Mouse (Mus musculus) CH12.LX (cell line): ENCODE data around the gene Gm20388. TPM values are rescaled to one million over a fixed set of nuclear protein-coding genes. Genes with fewer than 3 reads are reported as not detected.

Experiments
- DNase-seq: peaks from one replicate; pipeline ENCODE4 v3.0.0-alpha.2; 2013; ENCODE audit errors: extremely low read depth
- H3K27ac ChIP-seq: 2 replicates; pipeline ENCODE4 v1.5.1; 2012; ENCODE audit warnings: low read depth, mild to moderate bottlenecking, control low read depth, moderate library complexity; ENCODE audit not compliant: insufficient read depth
- H3K27me3 ChIP-seq: replicated peaks from 2 replicates; pipeline ENCODE3; 2012; ENCODE audit warnings: inconsistent platforms
- H3K36me3 ChIP-seq, 2 experiments: replicated peaks in 1 of 2; 2 replicates each; pipeline versions ENCODE3 to v1.6.1; 2012; ENCODE audit warnings: inconsistent platforms in 1 of 2, low read length in 1 of 2, mild to moderate bottlenecking in 1 of 2, mixed read lengths in 1 of 2, moderate library complexity in 1 of 2; ENCODE audit not compliant: control insufficient read depth in 1 of 2, insufficient read depth in 1 of 2
- H3K4me1 ChIP-seq, 2 experiments: 2 replicates each; pipeline ENCODE4 v1.6.1; 2012; ENCODE audit warnings: inconsistent platforms in 1 of 2, moderate library complexity in 1 of 2; ENCODE audit not compliant: insufficient read depth in 2 of 2, control insufficient read depth in 1 of 2
- H3K4me2 ChIP-seq: 2 replicates; pipeline ENCODE4 v1.6.1; 2012; ENCODE audit warnings: low read depth, mild to moderate bottlenecking, control low read depth; ENCODE audit not compliant: poor library complexity, insufficient read depth, severe bottlenecking
- H3K4me3 ChIP-seq, 3 experiments: fragments of 150-350 bp in 1 of 3; sonication (generic) in 1 of 3; replicated peaks in 1 of 3; 2 replicates each; pipeline versions ENCODE3 to v1.5.1; 2011 to 2012; ENCODE audit warnings: low read depth in 2 of 3, low read length in 2 of 3, mild to moderate bottlenecking in 2 of 3, moderate library complexity in 2 of 3, control low read depth in 1 of 3, improper control_type of control experiment in 1 of 3, inconsistent platforms in 1 of 3, mixed read lengths in 1 of 3; ENCODE audit not compliant: poor library complexity in 1 of 3
- H3K79me2 ChIP-seq: replicated peaks from 2 replicates; pipeline ENCODE4 v1.6.1; 2012; ENCODE audit warnings: mild to moderate bottlenecking, moderate library complexity; ENCODE audit not compliant: control insufficient read depth, poor library complexity, insufficient read depth, severe bottlenecking; ENCODE audit errors: extremely low read depth
- H3K9ac ChIP-seq: 2 replicates; pipeline ENCODE4 v1.6.1; 2012; ENCODE audit warnings: low read depth, mild to moderate bottlenecking, control low read depth, moderate library complexity; ENCODE audit not compliant: insufficient read depth
- H3K9me3 ChIP-seq: replicated peaks from 2 replicates; pipeline ENCODE3; 2012; ENCODE audit warnings: low read length, inconsistent platforms, mixed read lengths
- EP300 ChIP-seq: IDR thresholded peaks from 2 replicates; pipeline ENCODE4 v1.6.1; 2011; ENCODE audit warnings: low read length, improper control_type of control experiment
- HCFC1 ChIP-seq: IDR thresholded peaks from 2 replicates; pipeline ENCODE4 v1.6.1; 2012; ENCODE audit warnings: low read depth, mild to moderate bottlenecking, inconsistent platforms, low read length, improper control_type of control experiment
- JUN ChIP-seq: IDR thresholded peaks from 2 replicates; pipeline ENCODE4 v1.6.1; 2011; ENCODE audit warnings: low read depth, mild to moderate bottlenecking, low read length, improper control_type of control experiment, moderate library complexity; ENCODE audit not compliant: insufficient read depth
- JUND ChIP-seq: conservative IDR thresholded peaks from 2 replicates; pipeline ENCODE4 v1.6.1; 2011; ENCODE audit warnings: low read depth, low read length, improper control_type of control experiment
- MAX ChIP-seq: IDR thresholded peaks from 2 replicates; pipeline ENCODE4 v1.6.1; 2011; ENCODE audit warnings: low read length, improper control_type of control experiment
- PAX5 ChIP-seq: IDR thresholded peaks from 2 replicates; pipeline ENCODE4 v1.6.1; 2012; ENCODE audit warnings: low read length, inconsistent platforms, mixed read lengths
- POLR2A ChIP-seq: IDR thresholded peaks from 2 replicates; pipeline ENCODE4 v1.6.1; 2011; ENCODE audit warnings: low read depth, mild to moderate bottlenecking, improper control_type of control experiment, low read length
- POLR2AphosphoS2 ChIP-seq: IDR thresholded peaks from 2 replicates; pipeline ENCODE4 v1.6.1; 2011; ENCODE audit warnings: low read depth, low read length, improper control_type of control experiment
- RAD21 ChIP-seq: IDR thresholded peaks from 2 replicates; pipeline ENCODE4 v1.6.1; 2011; ENCODE audit warnings: low read depth, mild to moderate bottlenecking, low read length, improper control_type of control experiment, moderate library complexity
- SIN3A ChIP-seq: IDR thresholded peaks from 2 replicates; pipeline ENCODE4 v1.6.1; 2012; ENCODE audit warnings: low read length, improper control_type of control experiment, inconsistent platforms
- SMC3 ChIP-seq: IDR thresholded peaks from 2 replicates; pipeline ENCODE4 v1.6.1; 2011; ENCODE audit warnings: low read depth, low read length, improper control_type of control experiment
- TBP ChIP-seq: conservative IDR thresholded peaks from 2 replicates; pipeline ENCODE4 v1.6.1; 2011; ENCODE audit warnings: low read depth, low read length, improper control_type of control experiment
- USF2 ChIP-seq: conservative IDR thresholded peaks from 2 replicates; pipeline ENCODE4 v1.6.1; 2011; ENCODE audit warnings: low read depth, low read length, improper control_type of control experiment
- ZC3H11A ChIP-seq: IDR thresholded peaks from 2 replicates; pipeline ENCODE4 v1.6.1; 2012; ENCODE audit warnings: low read depth, mild to moderate bottlenecking, inconsistent platforms, low read length, improper control_type of control experiment
- ZKSCAN1 ChIP-seq: IDR thresholded peaks from 2 replicates; pipeline ENCODE4 v1.6.1; 2012; ENCODE audit warnings: low read depth, inconsistent platforms, low read length, improper control_type of control experiment, borderline replicate concordance
- dilution Hi-C: fragments of 300-500 bp; cut with MboI; formaldehyde crosslinking; loops from 2 replicates; pipeline ENCODE4 v1.14.3; 2020; ENCODE audit warnings: low sequenced_read_pairs; ENCODE audit not compliant: extremely low pct_unique_long_range_greater_than_20kb, extremely low pct_ligation_motif_present
- in situ Hi-C: fragments of 300-500 bp; cut with MboI; formaldehyde crosslinking; loops from 3 replicates; pipeline ENCODE4 v1.14.3; 2019; ENCODE audit warnings: low sequenced_read_pairs, low pct_ligation_motif_present, low pct_unique_long_range_greater_than_20kb, mixed read lengths
- polyA plus RNA-seq: library from polyadenylated mRNA; unstranded; fragments of >175 nt; gene quantifications from 2 replicates; pipeline ENCODE4 v1.2.1, GENCODE M21; 2012; ENCODE audit warnings: low read depth; ENCODE audit not compliant: insufficient read length
- total RNA-seq, 2 experiments: library from RNA; depleted of rRNA; stranded (reverse); fragments of 300-350 nt in 1 of 2; fragments of >200 nt in 1 of 2; gene quantifications; 2 replicates each; pipeline ENCODE4 v1.2.3; 2012 to 2014

Gm20388 gene
- total and polyA plus RNA-seq, 3 experiments, result 14.8 to 26.3 (median 22.2) TPM

DNA sequence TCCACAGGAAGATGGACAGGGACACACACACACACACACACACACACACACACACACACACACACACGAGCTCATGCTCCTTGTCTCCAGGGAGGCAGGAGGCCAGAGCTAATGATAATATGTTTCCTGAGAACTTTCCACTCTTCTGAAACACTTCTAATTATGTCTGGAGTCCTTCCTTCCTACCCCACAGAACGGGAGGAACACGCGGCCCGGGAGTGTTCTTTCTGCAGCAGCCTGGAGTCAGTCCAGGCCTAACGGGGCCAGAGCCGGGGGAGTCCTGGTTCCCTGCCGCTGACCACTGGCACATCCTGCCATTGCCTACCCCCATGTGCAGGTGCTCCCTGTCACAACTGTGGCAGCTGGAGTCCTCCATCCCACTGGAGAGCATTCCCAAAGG lies 1421.8 kb downstream of the Gm20388 start:
- H3K79me2 ChIP-seq, result no peaks in the 10 kb centered on the region
- dilution Hi-C loops (no loop called here), in situ Hi-C loops (no loop called here)
- H3K4me3 ChIP-seq, result no peak overlapping the region
- H3K4me1 ChIP-seq, result no peaks in the 10 kb centered on the region
- no peak overlapping the region for H3K9ac ChIP-seq
- no peak for TF ChIP-seq EP300
- TF ChIP-seq HCFC1, result no peak
- H3K4me2 ChIP-seq, result no peak overlapping the region
- no peaks in the 10 kb centered on the region for H3K36me3 ChIP-seq
- H3K27ac ChIP-seq, result no peak overlapping the region
- H3K9me3 ChIP-seq, result peaks cover 18% of the 10 kb centered on the region
- H3K27me3 ChIP-seq, result peaks cover 68% of the 10 kb centered on the region
- DNase-seq, result no peak

DNA sequence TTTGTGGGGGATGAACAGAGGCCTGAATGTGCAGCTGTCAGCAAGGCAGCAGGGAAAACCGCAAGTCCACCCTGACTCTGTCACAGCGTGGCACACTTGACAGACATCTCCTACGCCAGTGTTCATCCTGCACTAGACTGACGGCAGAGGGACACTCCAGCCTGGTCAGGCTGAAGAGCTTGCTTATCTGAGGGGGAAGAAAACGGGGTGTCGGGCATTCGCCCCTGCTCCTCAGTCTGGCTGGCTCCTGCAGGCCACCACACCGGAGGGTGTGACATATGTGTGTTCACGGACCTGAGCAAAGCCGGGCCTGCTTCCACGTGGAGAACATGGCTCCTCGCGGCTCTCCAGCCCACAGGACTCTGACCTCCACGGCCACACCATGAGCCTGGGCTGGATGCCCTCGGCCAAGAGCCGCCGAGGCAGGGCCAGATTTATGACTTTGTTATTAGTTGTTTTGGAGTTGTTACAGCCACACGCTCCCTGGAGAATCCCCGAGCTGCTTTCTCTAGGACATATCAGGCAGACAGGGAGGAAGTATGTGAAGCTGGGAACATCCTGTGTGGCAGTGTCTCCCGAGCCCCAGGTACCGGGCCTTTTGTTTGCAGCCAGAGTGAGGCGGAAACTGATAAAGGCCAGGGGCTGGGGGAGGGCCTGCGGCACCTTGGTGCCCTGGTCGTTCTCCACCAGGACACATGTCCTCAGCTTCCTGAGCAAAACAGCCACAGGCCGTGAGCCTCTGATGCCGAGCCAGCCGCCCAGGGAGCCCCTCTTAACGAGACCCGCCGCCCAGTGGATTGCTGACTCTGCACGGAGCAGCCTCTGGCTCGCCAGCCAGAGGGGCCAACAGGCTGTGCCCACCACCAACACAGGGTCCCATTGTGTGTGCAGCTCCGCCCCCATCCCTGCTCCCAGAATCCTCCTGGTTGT lies 1424.1 kb downstream of the Gm20388 start:
- no peak for DNase-seq
- H3K36me3 ChIP-seq, result no peaks in the 10 kb centered on the region
- H3K4me3 ChIP-seq, result no peak overlapping the region
- no peak overlapping the region for H3K4me2 ChIP-seq
- peaks cover 61% of the 10 kb centered on the region for H3K27me3 ChIP-seq
- dilution Hi-C loops, result no loop called here
- in situ Hi-C loops, result no loop called here
- peaks cover 21% of the 10 kb centered on the region for H3K9me3 ChIP-seq
- H3K27ac ChIP-seq, result no peak overlapping the region
- no peaks in the 10 kb centered on the region for H3K79me2 ChIP-seq
- TF ChIP-seq JUND, result no peak
- TF ChIP-seq USF2, result no peak
- TF ChIP-seq ZC3H11A, result no peak
- no peak for TF ChIP-seq POLR2A
- TF ChIP-seq POLR2AphosphoS2, result no peak
- no peak for TF ChIP-seq PAX5
- TF ChIP-seq JUN, result no peak
- no peak for TF ChIP-seq SMC3
- TF ChIP-seq TBP, result no peak
- no peak for TF ChIP-seq SIN3A
- TF ChIP-seq ZKSCAN1, result no peak
- H3K9ac ChIP-seq, result no peak overlapping the region
- H3K4me1 ChIP-seq, result no peaks in the 10 kb centered on the region

DNA sequence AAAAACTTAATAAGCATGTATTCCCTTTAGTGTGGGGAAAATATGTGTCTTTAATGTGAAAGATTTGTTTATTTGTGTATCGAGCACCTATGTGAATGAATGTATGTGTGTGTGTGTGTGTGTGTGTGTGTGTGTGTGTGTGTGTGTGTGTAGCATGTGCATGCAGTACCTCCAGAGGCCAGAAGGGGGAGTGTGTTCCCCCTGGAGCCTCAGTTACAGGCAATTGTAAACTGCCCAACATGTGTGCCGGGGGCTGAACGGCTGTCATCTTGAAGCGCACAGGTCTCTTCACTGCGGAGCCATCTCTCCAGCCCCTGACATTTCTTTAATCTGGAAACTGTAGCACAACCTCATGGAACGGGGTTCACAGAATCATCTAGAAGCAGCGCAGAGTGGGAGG lies 1425.0 kb downstream of the Gm20388 start:
- Histone ChIP-seq H3K9me3 (peaks cover 21% of the 10 kb centered on the region), H3K4me3 (no peak overlapping the region), H3K36me3 (no peaks in the 10 kb centered on the region), H3K9ac (no peak overlapping the region), H3K4me2 (no peak overlapping the region), H3K79me2 (no peaks in the 10 kb centered on the region), H3K27me3 (peaks cover 57% of the 10 kb centered on the region), H3K27ac (no peak overlapping the region), H3K4me1 (no peaks in the 10 kb centered on the region)
- TF ChIP-seq MAX (no peak), RAD21 (no peak)
- no peak for DNase-seq
- dilution Hi-C loops, result no loop called here
- in situ Hi-C loops, result no loop called here
